Mouse (Mus musculus) adrenal gland, adult 2 months (tissue): ENCODE data around the gene Nudt15. TPM values are rescaled to one million over a fixed set of nuclear protein-coding genes. Genes with fewer than 3 reads are reported as not detected.

Source experiments
- DNase-seq: peaks from one replicate; pipeline ENCODE4 v3.0.0; 2021
- polyA plus RNA-seq: library from polyadenylated mRNA; depleted of rRNA; stranded (reverse); fragments of >200 nt; gene quantifications from 2 replicates; pipeline ENCODE4 v1.2.3, GENCODE M21; 2012; rRNA removed
- total RNA-seq, 2 experiments: library from RNA; stranded (reverse); gene quantifications; 2 replicates each; pipeline ENCODE4 v1.2.3; 2021

The Nudt15 gene
- total and polyA plus RNA-seq, 3 experiments = 1.2 to 7.7 (median 4.6) TPM

GRCm38 (mm10) chr14:73472205-73472604, 75.8 kb downstream of the Nudt15 start:
- DNase-seq = no peak

GRCm38 (mm10) chr14:73470593-73470992, 77.4 kb downstream of the Nudt15 start:
- DNase-seq = no peak

GRCm38 (mm10) chr14:73469506-73469905, 78.5 kb downstream of the Nudt15 start:
- no peak for DNase-seq

Other genes with a start within 250 kb of the Nudt15 start
- gene Rb1, start 222.4 kb downstream of the Nudt15 start, total RNA-seq = 10 to 100 TPM; 22.6 to 24.3 TPM
- 0.73 and 0.78 TPM in 2 replicates for gene Rb1, start 222.4 kb downstream of the Nudt15 start, polyA plus RNA-seq
- gene Itm2b, start 163.0 kb downstream of the Nudt15 start, total RNA-seq = 1,000 to 10,000 TPM; 1,107 to 1,115 TPM
- gene Itm2b, start 163.0 kb downstream of the Nudt15 start, polyA plus RNA-seq = 828 and 985 TPM in 2 replicates
- 10 to 100 TPM; 21.6 to 22.5 TPM for gene Med4, start 38.2 kb downstream of the Nudt15 start, total RNA-seq
- 3.5 and 4.1 TPM in 2 replicates for gene Med4, start 38.2 kb downstream of the Nudt15 start, polyA plus RNA-seq
- 100 to 1,000 TPM; 303 to 488 TPM for gene Sucla2, start 22.9 kb downstream of the Nudt15 start, total RNA-seq
- gene Sucla2, start 22.9 kb downstream of the Nudt15 start, polyA plus RNA-seq = 25.6 and 34.3 TPM in 2 replicates
- not detected for gene Gm21750, start 113.0 kb upstream of the Nudt15 start, total RNA-seq
- gene Gm21750, start 113.0 kb upstream of the Nudt15 start, polyA plus RNA-seq = not detected in 2 replicates